Mouse (Mus musculus) MN1 (cell line): ENCODE data around the gene Cdk8.

Experiments
- DNase-seq: peaks from one replicate; pipeline ENCODE4 v3.0.0-alpha.2; 2016; ENCODE audit warnings: low spot score

Gene Cdk8

DNA sequence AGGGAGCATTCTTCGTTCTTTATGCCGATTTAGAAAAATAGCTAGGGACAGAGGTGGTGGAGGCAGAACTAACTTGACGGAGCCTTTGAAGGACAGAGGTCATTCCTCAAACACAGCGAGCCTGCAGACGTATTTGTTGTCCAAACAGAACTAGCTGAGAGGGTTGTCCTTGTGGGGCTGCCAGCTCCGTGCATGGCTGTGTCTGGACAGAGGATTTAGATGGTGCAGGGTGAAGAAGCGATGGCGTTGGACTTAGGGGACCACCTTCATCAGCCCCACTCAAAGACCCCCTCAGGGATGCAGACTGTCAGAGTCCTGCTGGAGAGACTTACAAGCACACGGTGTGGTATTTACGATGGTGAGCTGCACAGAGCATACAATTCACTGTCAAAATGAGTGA is 97.9 kb downstream of the Cdk8 start:
- no peak for DNase-seq

DNA sequence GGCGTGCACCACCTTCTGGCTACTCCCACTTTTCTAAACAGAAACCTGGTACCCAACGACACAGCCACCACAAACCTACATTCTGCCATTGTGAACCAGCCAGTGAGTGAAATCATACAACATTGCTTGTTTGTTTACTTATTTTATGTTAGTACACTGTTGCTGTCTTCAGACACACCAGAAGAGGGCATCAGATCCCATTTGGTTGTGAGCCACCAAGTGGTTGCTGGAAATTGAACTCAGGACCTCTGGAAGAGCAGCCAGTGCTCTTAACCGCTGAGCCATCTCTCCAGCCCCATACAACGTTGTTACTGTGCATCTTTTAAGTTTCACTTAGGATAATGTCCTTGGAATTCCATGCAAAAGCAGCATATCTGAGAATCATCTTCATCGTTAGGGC is 98.5 kb downstream of the Cdk8 start:
- DNase-seq: no peak

DNA sequence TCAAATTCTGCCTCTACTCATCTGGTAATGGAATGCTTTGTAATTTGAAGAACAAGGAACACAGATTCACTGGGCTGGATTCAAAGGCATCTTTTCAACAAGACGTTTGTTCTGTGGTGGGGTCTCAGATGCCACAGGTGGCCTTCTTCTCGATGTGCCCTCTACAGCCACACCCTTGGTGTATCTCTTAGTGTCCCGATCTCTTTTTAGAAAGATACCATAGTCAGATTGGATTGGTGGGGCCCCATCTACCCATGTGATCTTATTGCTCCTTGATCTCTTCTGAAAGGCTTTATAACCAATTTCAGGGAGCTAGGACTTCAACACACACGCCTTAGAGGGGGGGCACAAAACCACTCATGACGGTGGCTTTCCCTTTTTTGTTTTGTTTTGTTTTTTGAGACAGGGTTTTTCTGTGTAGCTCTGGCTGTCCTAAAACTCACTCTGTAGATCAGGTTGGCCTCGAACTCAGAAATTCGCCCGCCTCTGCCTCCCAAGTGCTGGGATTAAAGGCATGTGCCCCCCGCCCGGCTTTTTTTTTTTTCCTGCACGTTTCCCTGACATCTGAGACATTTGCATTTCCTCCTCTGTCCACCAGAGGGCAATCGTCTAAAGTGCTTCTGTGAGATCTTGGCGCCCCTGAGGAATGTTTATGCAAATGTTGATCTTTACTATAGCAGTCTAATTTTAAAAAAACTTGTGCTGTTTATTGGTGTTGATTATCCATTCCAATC is 99.2 kb downstream of the Cdk8 start:
- peak; percentile 66 for DNase-seq

DNA sequence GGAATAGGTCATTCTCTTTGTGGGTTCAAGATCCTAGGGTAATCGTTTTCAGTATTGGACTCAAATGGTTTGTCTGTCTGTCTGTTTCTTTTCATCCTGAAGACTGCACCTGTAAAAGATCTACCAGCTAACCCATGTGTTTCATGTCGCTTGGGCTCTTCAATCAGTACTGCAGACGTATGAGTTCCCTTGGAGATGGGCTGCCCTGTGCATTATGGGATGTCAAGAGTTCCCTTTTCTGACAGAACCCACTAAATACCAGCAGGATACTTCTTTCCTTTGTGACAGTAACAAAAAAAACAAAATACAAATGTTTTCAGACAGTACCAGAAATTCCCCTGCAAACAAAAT is 99.7 kb downstream of the Cdk8 start:
- no peak for DNase-seq

DNA sequence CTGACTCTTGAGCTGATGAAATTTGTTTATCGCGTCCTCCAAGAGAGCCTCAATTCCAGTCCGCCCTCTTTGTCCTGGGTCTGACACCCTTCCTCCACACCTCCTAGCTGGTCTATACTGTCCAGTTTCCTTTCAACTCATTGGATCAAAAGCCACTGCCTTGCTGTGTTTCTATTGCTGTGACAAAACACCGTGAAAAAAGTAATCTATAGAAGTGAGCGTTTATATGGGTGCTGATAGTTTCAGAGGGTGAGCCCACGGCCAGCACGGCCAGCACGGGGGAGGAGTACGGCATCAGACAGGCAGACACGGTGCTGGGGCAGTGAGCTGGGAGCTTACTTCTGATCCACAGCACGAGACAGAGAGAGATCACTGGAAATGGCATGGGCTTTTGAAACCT is 100.1 kb downstream of the Cdk8 start:
- no peak for DNase-seq

DNA sequence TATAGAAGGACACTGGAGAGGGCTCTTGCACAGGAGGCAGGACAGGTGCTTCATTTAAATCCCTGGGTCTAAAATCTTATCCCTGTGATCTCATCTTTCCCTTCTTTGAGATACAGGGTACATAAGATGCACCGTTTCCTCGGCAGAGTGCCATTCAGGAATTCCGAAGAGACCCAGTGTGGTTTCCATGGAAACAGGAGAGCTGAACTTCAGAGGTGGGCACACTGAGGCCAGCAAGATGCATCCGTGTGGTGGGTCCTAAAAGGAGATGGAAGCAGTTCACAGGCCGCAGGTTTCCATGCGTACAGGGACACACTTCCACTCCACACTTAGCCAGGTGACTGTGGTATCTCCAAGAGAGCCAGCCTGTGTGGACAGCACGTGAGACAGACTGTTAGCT is 101.5 kb downstream of the Cdk8 start:
- no peak for DNase-seq

DNA sequence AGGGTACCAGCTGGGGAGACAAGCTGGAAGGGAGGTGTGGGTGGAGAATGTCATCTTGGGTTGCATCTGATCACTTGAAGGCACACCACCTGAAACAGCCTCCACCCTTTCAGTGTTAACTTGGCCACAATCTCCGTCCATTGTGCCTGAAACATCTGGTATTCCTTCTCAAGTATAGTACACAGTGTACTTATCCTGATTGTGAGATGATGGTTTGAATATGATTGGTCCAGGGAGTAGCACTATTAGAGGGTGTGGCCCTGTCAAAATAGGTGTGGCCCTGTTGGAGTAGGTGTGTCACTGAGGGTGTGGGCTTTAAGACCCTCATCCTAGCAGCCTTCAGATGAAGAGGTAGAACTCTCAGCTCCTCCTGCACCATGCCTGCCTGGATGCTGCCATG is 103.4 kb downstream of the Cdk8 start:
- DNase-seq: no peak

DNA sequence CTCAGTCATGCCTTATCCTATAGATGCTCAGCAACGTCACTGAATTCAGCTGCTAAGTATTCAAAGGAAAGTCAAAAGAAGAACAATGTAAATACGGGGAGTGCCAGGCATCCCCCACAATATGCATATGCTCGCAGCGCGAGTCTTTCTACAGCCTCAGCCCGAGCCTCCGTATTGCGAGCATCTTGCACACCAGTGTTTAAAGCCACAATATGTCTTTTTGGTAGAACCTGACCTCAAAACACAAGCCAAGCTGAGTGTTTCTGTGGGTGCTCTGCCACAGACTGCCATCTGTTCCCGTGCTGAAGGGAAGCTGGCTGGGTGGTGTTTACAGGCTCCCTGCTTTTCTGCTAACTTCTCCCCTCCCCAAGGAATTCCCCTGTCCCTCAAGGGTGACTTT is 107.0 kb downstream of the Cdk8 start:
- no peak for DNase-seq

DNA sequence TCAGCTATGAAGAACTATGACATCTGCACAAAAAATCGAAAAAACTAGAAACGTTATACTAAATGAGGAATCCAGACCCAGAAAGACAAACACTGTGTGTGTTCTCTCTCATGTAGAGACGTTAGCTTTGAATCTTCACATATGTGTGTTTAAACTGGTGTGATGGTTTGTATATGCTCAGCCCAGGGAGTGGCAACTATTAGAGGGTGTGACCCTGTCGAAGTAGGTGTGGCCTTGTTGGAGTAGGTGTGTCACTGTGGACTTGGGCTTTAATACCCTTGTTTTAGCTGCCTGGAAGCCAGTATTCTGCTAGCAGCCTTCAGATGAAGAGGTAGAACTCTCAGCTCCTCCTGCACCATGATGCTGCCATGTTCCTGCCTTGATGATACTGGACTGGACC is 109.0 kb downstream of the Cdk8 start:
- no peak for DNase-seq

DNA sequence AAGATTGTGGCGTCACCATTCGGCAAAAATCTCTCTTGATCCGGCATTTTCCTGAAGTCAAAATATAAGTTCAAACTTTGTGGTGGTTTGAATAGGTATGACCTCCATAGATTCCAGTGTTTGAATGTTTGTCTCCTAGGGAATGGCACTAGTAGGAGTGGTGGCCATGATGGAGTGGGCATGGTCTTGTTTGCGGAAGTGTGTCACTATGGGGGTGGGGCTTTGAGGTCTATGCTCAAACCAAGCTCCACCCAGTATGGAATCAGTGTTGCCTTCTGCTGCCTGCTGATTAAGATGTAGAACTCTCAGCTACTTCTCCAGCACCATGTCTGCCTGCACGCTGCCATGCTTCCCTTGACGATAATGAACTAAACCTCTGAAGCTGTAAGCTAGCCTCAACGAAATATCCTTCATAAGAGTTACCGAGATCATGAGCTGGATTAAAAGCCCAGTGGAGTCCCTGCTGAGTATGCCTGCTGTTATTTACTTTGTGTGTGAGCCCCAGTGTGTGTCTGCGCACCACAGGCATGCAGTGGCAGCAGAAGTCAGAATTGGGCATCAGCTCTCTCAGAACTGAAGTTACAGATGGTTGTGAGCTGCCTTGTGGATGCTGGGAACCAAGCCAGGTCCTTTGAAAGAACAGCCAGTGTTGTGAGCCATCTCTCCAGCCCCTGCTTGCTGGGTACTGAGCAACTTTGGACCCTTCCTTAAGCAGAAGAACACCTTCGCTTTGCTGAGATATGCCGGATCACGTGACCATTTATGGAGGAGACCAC is 114.1 kb downstream of the Cdk8 start:
- DNase-seq: no peak

DNA sequence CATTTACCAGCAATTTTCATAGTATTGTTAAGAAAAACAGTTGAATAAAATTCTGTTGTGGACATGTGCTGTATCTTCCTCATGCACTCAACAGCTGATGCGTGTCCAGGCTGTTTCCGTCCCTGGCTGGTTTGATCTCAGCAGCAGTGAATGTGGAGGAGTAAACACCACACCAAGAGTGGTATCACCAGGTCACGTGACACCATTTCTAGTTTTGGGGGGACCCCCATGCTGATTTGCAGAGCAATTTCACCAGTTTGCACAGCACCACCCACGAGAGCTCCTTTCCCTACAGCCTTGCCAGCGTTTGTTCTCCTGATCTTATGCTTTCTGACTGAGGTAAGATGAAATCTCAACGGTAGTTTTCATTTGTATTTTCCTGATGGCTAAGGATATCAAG is 116.1 kb downstream of the Cdk8 start:
- no peak for DNase-seq

DNA sequence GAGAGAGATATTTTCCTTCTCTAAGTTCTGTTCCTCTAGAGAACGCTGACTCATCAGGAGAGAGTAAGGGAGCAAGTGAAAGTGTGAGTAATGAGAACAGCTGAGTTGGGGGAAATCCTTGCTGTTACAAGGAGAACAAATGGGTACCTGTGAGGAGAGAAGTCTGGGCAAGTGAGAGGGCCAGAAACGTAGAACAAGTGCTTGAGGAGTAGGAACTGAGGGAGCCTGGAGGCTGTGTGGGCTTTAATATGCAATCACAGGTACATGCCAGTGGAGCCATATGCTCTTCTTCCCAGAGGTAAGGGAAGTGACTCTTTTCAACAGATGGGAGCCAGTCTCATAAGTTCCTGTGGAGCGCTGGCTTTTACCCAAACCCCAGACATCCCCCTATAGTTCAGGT is 118.2 kb downstream of the Cdk8 start:
- no peak for DNase-seq

DNA sequence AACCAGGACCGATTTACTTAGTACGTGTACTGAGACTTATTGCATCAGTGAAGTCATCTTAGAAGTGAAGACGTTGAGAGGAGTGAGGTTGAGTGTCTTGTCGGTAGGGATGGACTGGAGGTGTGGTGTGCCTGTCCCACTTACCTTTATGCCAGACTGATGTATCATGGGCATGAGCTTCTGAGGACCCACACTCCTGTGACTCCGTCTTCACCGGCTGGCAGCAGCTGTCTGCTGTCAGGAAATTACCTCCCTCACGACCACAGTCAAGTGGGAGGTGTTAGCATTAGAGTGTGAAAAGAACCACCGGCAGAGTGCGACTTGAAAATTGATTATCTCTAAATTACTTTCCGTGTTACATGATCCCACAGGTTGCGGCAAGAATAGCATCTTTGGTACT is 119.8 kb downstream of the Cdk8 start:
- DNase-seq: no peak

DNA sequence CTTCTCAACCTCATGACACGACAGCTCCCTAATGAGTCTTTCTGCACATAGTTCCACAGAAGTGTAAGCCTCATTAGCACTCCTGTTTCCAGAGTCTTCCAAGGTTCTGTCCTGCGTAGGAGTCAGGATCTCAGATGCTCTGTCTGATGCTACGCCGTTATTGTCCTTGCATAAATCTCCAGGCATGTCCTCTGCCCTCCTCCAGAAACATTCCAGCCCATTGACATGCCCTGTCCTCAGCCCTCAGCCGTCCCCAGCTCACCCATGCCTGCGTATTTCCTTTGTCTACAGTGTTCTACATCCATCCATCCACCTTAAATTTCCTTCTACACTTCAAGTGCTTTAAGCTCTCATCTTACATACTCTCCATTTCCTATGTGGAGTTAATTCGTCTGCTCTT is 121.0 kb downstream of the Cdk8 start:
- DNase-seq: no peak
